Mouse (Mus musculus) gastrocnemius, postnatal 14 days (tissue): ENCODE results near the gene Rnf180. TPM values are rescaled to one million over a fixed set of nuclear protein-coding genes. Genes with fewer than 3 reads are reported as not detected.
"Not testable (repeated sequence)": the region's sequence is repeated elsewhere in the genome, so short reads cannot be mapped to it uniquely, and the experiment has no call there.

Source experiments
- DNase-seq: peaks from one replicate; pipeline ENCODE4 v3.0.0; 2021; ENCODE audit warnings: mixed read lengths
- intact Hi-C: fragments of 180-260 bp; cut with DNase I; formaldehyde crosslinking; loops from one replicate; pipeline ENCODE4 v1.15.1; 2025; ENCODE audit warnings: low total_unique reads
- long read RNA-seq, 2 experiments: library from polyadenylated mRNA; stranded (forward); transcript quantifications; one replicate each; pipeline ENCODE4 v2.0.0; 2021
- total RNA-seq, 2 experiments: library from RNA; stranded (reverse); gene quantifications; 2 replicates each; pipeline ENCODE4 v1.2.3; 2021

Gene Rnf180
- under 1 TPM; 0.49 to 0.75 TPM for total RNA-seq
- long read RNA-seq, experiment 1: 0 reads
- long read RNA-seq, experiment 2: 0 reads

DNA sequence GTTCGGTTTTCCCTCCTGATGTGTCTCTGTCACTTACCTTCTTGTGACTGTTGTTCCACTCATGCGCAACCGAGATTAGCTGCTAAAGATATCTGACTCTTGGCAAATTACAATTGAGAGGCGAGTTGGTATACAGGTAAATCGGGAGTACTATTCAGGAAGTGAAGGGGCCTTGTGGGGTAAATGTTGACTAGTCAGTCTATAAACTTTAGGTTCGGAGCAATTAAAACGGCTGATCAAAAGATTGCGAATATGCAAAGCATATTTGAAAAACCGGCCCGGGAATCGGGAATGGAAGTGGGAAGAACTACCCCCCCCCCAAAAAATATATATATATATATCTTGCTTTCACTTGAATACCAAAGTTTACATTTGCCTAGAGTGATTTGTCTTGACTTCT, at the start of gene Rnf180:
Rnf180 (minus strand) TSS at position 101 of the 400 bp plus-strand sequence.
- intact Hi-C loops: no loop called here
- no peak for DNase-seq

- intact Hi-C loops: no loop called here
- no peak for DNase-seq
Observed at GRCm38 (mm10) chr13:105331199-105331968, 36.8 kb upstream of the Rnf180 start.

DNA sequence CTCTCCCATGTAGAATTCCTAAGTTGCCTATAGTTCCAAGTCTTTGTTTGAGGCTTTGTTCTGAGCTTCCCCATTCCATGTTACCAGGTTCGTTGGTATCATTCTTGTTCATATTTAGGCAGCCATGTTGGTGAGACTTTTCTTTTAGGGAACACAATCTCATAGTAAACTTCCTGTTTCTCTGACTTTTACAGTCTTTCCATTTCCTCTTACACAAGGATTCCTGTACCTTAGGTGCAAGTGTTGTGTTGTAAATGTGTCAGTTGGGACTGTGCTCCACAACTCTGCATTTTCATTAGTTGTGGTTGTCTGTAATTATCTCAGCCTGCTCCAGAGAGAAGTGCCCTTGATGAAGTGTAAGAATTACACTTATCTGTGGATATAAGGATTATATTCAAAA, 32.3 kb upstream of the Rnf180 start:
- no peak for DNase-seq
- intact Hi-C loops: no loop called here

GRCm38 (mm10) chr13:105316926-105317325, 22.3 kb upstream of the Rnf180 start:
- intact Hi-C loops: no loop called here
- DNase-seq: no peak

DNA sequence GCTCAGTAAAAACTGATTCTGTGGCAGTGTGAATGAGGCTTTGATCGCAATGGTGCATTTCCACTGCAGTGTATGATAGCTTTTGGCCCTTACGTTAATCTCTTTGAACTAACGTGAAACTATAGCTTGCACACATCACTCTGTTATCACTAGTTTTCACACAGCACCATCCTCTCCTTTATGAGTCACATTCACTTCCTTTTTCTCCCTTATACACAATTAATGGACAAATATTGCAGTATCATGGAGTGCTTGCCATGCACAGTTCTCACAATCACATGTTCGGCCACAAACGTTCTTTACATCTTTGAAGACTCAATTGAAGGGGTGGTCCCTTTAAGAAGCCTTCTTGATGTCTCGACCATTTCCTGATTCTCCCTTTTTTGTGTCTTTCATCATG, 21.4 kb upstream of the Rnf180 start:
- DNase-seq: no peak
- intact Hi-C loops: no loop called here

GRCm38 (mm10) chr13:105312763-105313162, 18.1 kb upstream of the Rnf180 start:
- DNase-seq: no peak
- intact Hi-C loops: no loop called here

GRCm38 (mm10) chr13:105310562-105310961, 15.9 kb upstream of the Rnf180 start:
- intact Hi-C loops: not testable (repeated sequence)

DNA sequence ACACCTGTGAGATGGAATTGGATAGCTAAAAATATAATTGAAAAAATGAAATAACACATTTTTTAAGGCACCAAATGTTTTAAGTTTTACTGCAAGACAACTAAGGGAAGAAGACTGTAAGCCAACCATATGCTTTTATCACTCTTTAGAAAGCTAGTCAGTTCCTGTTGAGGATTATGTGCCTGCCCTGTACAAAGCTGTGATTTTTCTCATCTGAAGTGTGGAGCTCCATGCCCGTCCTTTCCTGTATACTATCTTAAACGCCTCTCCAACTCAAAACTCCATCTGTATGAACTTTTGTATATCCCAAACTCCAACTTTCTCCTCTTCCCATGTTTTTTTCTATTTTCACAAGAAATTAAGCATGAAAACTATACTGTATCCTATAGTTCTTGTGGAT, 10.9 kb upstream of the Rnf180 start:
- intact Hi-C loops: no loop called here

More at GRCm38 (mm10) chr13:105310562-105310961, 15.9 kb upstream of the Rnf180 start:
- not testable (repeated sequence) for DNase-seq

DNA sequence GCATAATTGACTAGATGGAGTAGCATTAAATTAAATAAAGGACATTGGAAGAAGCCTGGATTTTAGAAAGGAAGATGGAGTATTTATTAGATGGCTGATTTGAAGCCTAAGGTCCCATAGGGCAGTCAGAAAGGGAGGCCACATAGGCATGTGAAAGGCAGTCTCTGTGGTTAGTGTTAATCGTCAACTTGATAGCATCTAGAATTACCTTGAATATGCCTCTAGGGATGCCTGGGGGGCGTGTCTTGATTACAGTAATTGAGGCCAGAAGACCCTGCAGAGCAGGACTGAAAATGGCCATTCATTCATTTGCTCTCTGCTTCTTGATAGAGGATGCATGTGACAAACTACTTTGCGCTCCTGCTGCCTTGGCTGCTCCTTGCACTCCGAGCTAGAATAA, 9.4 kb upstream of the Rnf180 start:
- DNase-seq: no peak
- intact Hi-C loops: no loop called here

More for the DNA sequence above, 10.9 kb upstream of the Rnf180 start:
- no peak for DNase-seq

GRCm38 (mm10) chr13:105300009-105300346, 5.4 kb upstream of the Rnf180 start:
- DNase-seq: no peak
- intact Hi-C loops: no loop called here

- intact Hi-C loops: no loop called here
Observed at GRCm38 (mm10) chr13:105299162-105300008, 4.8 kb upstream of the Rnf180 start.

GRCm38 (mm10) chr13:105293781-105294667, 591 bp downstream of the Rnf180 start:
- intact Hi-C loops: no loop called here
- DNase-seq: peak; percentile 38

More at GRCm38 (mm10) chr13:105299162-105300008, 4.8 kb upstream of the Rnf180 start:
- no peak for DNase-seq

DNA sequence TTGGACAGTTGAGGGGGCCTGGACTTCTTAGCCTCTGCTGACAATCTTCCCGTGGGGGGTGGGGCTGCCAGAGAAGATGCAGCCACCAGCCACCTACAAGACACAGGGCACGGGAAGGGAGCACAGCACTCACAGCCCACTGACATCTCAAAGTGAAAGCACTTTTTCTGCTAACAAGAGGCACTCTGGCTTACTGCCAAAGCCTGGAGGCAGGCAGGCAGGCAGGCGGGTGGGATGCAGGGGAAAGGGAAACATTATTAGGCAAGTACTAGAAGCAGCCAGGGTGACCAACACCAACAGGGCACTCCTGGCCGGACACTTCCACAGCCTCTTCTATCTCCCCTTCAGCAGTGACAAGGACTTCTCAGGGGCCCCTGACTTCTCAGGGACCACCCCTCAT, 2.8 kb downstream of the Rnf180 start:
- intact Hi-C loops: no loop called here
- peak; percentile 23 for DNase-seq

- intact Hi-C loops: no loop called here
Observed at GRCm38 (mm10) chr13:105290594-105290993, 4.0 kb downstream of the Rnf180 start.

DNA sequence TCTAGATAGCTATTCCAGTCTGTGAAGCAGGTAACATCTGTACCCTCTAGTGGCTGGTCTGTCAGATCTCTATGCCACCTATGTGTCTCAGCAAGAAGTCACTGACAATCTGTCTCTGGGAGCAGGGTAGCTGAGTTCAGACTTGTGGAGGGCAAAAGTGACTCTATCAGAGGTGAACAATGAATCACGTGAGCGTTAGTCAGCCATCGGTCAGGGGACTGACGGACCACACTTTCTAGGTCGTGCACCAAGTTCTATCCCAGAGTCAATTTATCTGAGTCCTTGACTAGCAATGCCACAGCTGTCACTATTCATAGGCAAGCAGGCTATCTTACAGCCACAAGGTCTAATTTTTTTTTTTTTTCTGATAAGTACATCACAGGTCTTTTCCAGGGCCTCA, 4.6 kb downstream of the Rnf180 start:
- intact Hi-C loops: no loop called here

More at GRCm38 (mm10) chr13:105290594-105290993, 4.0 kb downstream of the Rnf180 start:
- no peak for DNase-seq

GRCm38 (mm10) chr13:105279397-105280018, 15.1 kb downstream of the Rnf180 start:
- intact Hi-C loops: no loop called here
- DNase-seq: no peak

More for the DNA sequence above, 4.6 kb downstream of the Rnf180 start:
- no peak for DNase-seq

GRCm38 (mm10) chr13:105270394-105271094, 24.1 kb downstream of the Rnf180 start:
- no peak for DNase-seq
- intact Hi-C loops: no loop called here

- intact Hi-C loops: no loop called here
Observed at GRCm38 (mm10) chr13:105267464-105267863, 27.2 kb downstream of the Rnf180 start.

More at GRCm38 (mm10) chr13:105267464-105267863, 27.2 kb downstream of the Rnf180 start:
- no peak for DNase-seq
